Mouse (Mus musculus) ovary, adult 2 months (tissue): Measurements from ENCODE around the gene Pglyrp3. TPM values are rescaled to one million over a fixed set of nuclear protein-coding genes. Genes with fewer than 3 reads are reported as not detected.

Experiments
- polyA plus RNA-seq: library from polyadenylated mRNA; depleted of rRNA; stranded (reverse); fragments of >200 nt; gene quantifications from 2 replicates; pipeline ENCODE4 v1.2.3, GENCODE M21; 2012; rRNA removed

Gene Pglyrp3
- polyA plus RNA-seq, result not detected in 2 replicates

GRCm38 (mm10) chr3:92014283-92014682, at the start of gene Pglyrp3:
Gene Pglyrp3 (plus strand): TSS chr3:92014583.

Other genes starting within 250 kb of the Pglyrp3 start
- gene Lor, start 68.6 kb downstream of the Pglyrp3 start, polyA plus RNA-seq, result 0.97 and 1.4 TPM in 2 replicates
- gene Prr9, start 109.4 kb downstream of the Pglyrp3 start, polyA plus RNA-seq, result not detected in 2 replicates
- not detected in 2 replicates for gene Lelp1, start 128.2 kb downstream of the Pglyrp3 start, polyA plus RNA-seq
- 0.06 TPM in 1 of 2 replicates, not detected in the other for gene Sprr2a1, start 201.2 kb downstream of the Pglyrp3 start, polyA plus RNA-seq
- 51.3 and 98.3 TPM in 2 replicates for gene Sprr2a2, start 201.3 kb downstream of the Pglyrp3 start, polyA plus RNA-seq